Mouse (Mus musculus): Measurements from ENCODE around the gene Acp2.
"Not testable (repeated sequence)": the region's sequence is repeated elsewhere in the genome, so short reads cannot be mapped to it uniquely, and the experiment has no call there.

Acp2 gene

GRCm38 (mm10) chr2:91190501-91190900, 12.2 kb upstream of the Acp2 start:
- DNase-seq (ENCODE audit: low read depth in 1 of 2, low spot score in 2 of 2), result no peak

GRCm38 (mm10) chr2:91194624-91195332, 7.9 kb upstream of the Acp2 start:
- peak in 1 of 2 experiments; percentile 45 for DNase-seq (ENCODE audit: low read depth in 1 of 2, low spot score in 2 of 2)

DNA sequence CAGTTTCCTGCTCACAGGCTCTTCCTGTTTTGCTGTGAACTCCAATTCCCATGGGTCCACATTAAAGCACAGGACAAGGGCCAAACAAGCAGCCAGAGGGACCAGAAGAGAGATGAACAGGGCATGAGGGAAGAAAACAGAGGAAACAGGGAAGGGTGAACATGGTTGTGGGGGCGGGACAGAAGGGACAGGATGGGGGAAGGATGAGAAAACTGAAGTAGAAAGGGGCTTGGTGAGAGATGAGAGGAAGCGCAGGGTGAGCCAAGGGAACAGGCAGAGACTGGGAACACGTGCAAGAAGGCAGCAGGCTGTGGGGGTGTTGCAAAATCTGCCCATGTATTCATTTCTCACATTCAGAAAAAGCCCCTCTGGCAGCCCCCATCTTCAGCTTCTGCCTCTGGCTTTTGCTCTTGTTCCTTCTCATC, 6.1 kb upstream of the Acp2 start:
- DNase-seq (ENCODE audit: low read depth in 1 of 2, low spot score in 2 of 2), result peak in 1 of 2 experiments; percentile 59

GRCm38 (mm10) chr2:91198888-91199287, 3.8 kb upstream of the Acp2 start:
- no peak for DNase-seq (ENCODE audit: low read depth in 1 of 2, low spot score in 2 of 2)

GRCm38 (mm10) chr2:91202972-91203656, 429 bp downstream of the Acp2 start:
- no peak for DNase-seq (ENCODE audit: low read depth in 1 of 2, low spot score in 2 of 2)

GRCm38 (mm10) chr2:91206254-91206775, 3.6 kb downstream of the Acp2 start:
- DNase-seq (ENCODE audit: low read depth in 1 of 2, low spot score in 2 of 2), result peak in 1 of 2 experiments; percentile 50

GRCm38 (mm10) chr2:91213311-91213710, 10.6 kb downstream of the Acp2 start:
- DNase-seq (ENCODE audit: low read depth in 1 of 2, low spot score in 2 of 2), result no peak

GRCm38 (mm10) chr2:91217032-91217431, 14.3 kb downstream of the Acp2 start:
- DNase-seq (ENCODE audit: low read depth in 1 of 2, low spot score in 2 of 2), result no peak

- no peak for DNase-seq (ENCODE audit: low read depth in 1 of 2, low spot score in 2 of 2)
Observed at GRCm38 (mm10) chr2:91220501-91220900, 17.8 kb downstream of the Acp2 start.

GRCm38 (mm10) chr2:91223614-91224013, 20.9 kb downstream of the Acp2 start:
- no peak for DNase-seq (ENCODE audit: low read depth in 1 of 2, low spot score in 2 of 2)

- no peak for DNase-seq (ENCODE audit: low read depth in 1 of 2, low spot score in 2 of 2)
Observed at GRCm38 (mm10) chr2:91229735-91230134, 27.1 kb downstream of the Acp2 start.

DNA sequence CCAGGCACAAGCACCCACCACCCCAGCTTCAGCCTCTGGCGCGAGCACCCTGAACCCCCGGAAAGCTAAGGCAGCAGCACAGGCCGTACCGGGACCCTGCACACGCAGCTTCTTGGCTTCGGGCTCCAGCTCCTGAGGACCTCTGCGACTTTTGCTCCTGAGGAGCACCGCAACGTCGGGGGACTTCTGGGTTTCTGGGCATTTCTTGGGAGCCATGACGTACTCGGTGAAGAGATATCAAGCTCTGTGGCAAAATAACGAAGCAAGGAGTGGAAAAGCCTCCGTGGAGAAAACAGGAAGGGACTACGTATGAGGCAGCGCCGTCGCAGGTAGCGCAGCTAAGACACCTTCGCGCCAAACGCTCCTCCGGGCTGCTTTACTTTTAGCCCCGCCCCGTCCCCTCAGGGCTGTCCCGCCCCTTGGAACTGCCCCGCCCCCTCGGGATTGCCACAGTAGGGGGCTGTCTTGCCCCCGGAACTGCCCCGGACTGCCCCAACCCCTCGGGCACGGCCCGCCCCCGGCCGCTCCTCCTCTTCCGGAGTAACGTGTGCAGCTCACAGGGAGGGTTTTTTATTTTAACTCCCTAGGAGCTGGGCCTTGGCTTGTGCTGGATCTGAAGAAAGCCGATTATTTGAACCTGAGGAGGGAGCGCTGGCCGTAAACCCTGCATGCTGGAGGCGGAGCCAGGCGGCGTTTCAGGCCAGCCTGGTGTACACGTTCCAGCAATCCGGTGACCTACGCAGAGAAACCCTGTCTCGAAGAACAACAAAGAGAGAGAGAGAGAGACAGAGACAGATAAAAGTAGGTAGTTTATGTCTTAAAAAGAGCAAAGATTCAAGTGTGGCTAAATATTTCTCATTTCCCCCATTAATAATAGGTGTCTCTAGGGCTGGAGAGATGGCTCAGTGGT, 34.2 kb downstream of the Acp2 start, which contains the start of gene Ddb2:
Gene Ddb2 (minus strand): TSS at position 382 of the 910 bp plus-strand sequence.
- peak; percentile 69 to 79 for DNase-seq (ENCODE audit: low read depth in 1 of 2, low spot score in 2 of 2)

- not testable (repeated sequence) for DNase-seq (ENCODE audit: low read depth in 1 of 2, low spot score in 2 of 2)
Observed at GRCm38 (mm10) chr2:91237511-91238080, 34.9 kb downstream of the Acp2 start.

GRCm38 (mm10) chr2:91242547-91242946, 39.9 kb downstream of the Acp2 start:
- DNase-seq (ENCODE audit: low read depth in 1 of 2, low spot score in 2 of 2), result no peak

GRCm38 (mm10) chr2:91243416-91243815, 40.7 kb downstream of the Acp2 start:
- DNase-seq (ENCODE audit: low read depth in 1 of 2, low spot score in 2 of 2), result no peak

DNA sequence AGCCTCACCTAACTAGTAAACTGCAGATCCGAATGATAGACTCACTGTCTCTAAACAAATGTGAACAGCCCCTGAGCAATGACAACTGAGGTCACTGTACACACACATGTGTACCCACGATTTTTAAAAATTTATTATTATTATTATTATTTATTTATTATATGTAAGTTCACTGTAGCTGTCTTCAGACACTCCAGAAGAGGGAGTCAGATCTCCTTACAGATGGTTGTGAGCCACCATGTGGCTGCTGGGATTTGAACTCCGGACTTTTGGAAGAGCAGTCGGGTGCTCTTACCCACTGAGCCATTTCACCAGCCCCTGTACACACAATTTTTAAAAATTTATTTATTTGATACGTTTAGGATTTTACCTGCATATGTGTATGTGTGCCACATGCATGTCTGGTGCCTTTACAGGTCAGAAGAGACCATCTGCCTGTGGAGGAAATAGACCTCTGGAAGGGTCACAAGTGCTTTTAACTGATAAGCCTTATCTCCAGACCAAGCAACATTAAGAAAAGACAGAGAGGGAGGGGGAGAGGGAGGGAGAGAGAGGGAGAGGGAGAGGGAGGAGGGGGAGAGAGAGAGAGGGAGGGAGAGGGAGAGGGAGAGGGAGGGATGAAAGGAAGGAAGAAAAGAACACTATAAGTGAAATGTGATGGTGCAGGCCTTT, 42.0 kb downstream of the Acp2 start:
- no peak for DNase-seq (ENCODE audit: low read depth in 1 of 2, low spot score in 2 of 2)

- no peak for DNase-seq (ENCODE audit: low read depth in 1 of 2, low spot score in 2 of 2)
Observed at GRCm38 (mm10) chr2:91248366-91248765, 45.7 kb downstream of the Acp2 start.

- DNase-seq (ENCODE audit: low read depth in 1 of 2, low spot score in 2 of 2), result no peak
Observed at GRCm38 (mm10) chr2:91252001-91252400, 49.3 kb downstream of the Acp2 start.

DNA sequence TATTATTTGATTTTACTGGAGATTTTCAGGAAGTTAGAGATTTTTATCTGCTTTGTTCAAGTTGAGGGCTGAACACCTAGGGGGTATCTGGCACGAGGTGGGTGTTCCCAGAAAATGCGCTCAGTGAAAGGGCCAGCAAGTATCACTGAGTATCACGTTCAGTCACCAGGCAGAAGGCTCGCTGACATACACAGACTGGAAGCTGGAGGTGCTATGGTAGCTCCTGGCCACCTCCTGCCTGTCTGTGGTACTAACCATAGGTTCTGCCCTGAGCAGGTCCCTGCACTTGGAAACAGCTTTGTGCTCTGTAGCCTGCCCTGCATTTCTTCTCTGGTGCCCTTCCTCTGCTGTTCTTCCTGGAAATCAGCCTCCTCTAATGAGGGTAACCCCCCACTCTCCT, 49.8 kb downstream of the Acp2 start:
- DNase-seq (ENCODE audit: low read depth in 1 of 2, low spot score in 2 of 2), result no peak

GRCm38 (mm10) chr2:91254725-91255380, 52.2 kb downstream of the Acp2 start:
- DNase-seq (ENCODE audit: low read depth in 1 of 2, low spot score in 2 of 2), result no peak
